Mouse (Mus musculus): Measurements from ENCODE around the gene Atp5c1.
A peak's percentile ranks its signal among the peaks of the same experiment; 100 is the strongest.

Atp5c1 gene

DNA sequence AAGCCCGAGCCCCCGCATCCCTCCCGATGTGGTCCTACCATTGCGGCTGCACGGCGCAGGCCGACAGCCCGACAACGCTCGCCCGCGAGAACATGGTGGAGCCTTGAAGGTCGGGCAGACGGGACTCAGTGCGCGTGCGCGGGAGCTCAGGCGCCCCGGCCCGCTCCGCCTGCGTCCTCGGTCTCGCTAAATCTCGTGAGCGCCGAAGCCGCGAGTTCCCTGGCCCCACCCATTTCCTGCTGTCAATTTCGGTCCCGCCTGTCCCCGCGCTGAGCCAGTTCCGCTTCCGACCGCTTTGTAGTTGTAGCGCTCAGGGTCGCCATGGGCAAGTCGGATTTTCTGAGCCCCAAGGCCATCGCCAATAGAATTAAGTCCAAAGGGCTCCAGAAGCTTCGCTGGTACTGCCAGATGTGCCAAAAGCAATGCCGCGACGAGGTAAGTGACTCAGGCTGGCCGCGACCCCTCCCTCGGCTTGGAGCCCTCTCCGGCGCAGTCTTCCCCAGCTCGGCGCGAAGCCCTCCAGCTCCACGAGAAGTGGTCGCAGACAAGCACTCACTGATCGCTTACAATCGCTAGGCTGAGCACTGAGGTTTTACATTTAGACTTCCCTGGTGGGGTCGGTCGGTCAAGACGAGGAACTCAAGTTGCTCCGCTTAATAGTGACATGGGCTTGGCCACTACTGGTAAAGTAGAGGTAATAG lies at the start of gene Atp5c1, which contains the start of gene Kin:
Gene Atp5c1, minus strand, starts transcription at position 201 of the 701 bp plus-strand sequence.
Gene Kin, plus strand, starts transcription at position 284 of the 701 bp plus-strand sequence.
- DNase-seq (ENCODE audit: low read depth, low spot score) = peak; percentile 98

DNA sequence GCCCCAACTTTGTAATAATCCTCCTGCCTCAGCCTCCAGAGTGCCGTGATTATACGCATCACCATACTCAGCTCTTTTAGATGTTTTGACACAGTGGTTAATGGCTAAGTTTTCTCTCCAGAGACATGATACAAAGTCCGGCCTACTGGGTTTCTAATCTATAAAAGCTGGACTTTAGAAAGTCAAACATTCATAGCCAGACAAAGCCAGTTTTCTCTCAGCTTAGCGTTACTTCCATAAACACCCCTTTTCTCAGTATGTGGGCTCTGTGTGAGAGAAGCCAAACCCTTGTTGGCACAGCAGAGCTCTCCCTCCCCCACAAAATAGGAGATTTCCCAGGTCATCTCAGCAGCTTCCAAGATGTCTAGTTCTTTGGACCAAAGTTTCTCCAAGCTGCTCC lies 48.3 kb upstream of the Atp5c1 start:
- DNase-seq (ENCODE audit: low read depth, low spot score) = no peak

DNA sequence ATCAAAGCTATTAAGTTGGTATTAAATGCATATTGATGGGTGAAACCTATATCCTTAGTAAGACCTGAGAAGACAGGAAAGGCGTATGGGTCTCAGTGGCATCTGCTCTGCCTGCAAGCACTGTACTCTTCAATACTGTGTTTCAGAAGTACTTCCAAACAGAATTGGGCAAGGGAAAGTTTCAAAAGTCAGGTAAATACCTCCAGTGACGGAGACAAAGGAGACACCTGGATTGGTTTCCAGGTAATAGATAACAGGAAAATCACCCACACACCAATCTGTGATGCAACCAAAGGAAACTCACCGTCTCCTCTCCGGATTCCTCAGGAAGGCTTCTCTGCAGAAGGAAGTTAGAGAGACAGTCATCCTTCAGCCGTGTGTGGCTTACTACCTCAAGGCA lies 47.2 kb upstream of the Atp5c1 start:
- no peak for DNase-seq (ENCODE audit: low read depth, low spot score)

DNA sequence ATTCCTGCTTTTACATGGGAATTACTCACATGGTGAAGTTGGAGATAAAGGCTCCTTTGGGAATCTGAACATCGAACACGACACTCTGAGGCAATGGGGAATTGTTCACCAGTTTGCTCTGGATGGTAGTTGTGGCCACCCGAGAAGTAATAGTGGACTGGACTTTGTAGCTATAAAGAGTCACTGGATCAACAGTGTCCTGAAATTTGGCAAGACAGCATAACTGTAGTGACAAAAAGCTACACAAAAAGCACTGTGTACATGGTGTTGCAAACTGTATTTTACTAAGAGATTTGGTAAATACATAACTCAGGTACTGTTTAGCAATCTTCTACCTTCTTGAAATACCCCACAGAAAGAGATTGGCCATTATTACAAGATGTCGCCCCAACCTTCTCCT lies 45.8 kb upstream of the Atp5c1 start:
- no peak for DNase-seq (ENCODE audit: low read depth, low spot score)

DNA sequence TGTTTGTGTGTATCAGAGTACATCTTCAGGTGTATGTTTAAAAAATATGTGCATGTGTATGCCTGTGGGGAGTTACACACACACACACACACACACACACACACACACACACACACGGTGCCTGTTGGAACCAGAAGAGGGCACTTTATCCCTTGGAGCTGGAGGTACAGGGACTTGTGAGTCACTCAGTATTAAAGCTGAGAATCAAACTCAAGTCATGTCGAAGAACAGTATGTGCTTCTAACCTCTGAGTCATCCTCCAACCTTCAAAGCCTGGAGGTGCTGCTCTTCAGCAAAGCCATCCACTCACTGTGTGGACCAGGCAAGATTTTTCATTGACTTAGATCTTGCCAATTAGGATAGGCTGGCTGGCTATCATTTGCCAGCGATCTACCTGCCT lies 41.5 kb upstream of the Atp5c1 start:
- no peak for DNase-seq (ENCODE audit: low read depth, low spot score)

DNA sequence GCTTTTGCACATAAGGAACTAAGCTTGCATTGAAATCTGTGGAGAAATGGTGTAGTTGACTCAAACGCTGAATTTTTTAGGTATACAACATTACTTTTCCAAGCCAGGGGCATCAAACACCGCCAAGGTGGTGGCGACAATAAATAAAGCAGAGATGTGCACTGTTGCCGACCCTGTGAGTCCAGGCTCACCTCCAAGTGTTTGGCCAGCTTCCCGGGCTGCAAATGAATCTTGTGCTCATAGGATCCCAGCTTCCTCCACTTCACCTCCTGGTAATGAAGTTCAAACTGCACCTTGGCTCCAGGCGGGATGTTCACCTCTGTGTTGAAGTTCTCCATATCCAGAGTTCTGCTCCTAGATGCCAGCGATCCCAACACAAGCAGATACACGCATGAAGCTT lies 39.0 kb upstream of the Atp5c1 start:
- DNase-seq (ENCODE audit: low read depth, low spot score) = no peak

DNA sequence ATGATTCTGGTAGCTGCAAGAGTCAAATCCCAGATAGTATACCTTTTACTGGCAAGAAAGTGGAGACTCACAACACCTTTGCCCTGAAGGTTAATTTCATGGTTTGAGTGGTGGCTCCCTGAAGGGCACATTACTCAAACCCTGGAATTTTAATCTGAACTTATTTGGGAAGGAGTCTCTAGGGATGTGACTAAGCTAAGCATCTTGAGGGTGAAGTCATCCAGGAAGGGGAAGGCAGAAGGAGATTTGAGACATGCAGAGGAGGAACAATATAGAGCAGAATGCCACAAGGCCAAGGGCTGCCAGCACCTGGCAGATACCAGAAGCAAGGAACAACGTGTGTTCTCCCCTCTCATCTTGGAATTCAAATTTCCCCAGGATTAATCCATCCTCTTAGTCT lies 38.4 kb upstream of the Atp5c1 start:
- no peak for DNase-seq (ENCODE audit: low read depth, low spot score)

DNA sequence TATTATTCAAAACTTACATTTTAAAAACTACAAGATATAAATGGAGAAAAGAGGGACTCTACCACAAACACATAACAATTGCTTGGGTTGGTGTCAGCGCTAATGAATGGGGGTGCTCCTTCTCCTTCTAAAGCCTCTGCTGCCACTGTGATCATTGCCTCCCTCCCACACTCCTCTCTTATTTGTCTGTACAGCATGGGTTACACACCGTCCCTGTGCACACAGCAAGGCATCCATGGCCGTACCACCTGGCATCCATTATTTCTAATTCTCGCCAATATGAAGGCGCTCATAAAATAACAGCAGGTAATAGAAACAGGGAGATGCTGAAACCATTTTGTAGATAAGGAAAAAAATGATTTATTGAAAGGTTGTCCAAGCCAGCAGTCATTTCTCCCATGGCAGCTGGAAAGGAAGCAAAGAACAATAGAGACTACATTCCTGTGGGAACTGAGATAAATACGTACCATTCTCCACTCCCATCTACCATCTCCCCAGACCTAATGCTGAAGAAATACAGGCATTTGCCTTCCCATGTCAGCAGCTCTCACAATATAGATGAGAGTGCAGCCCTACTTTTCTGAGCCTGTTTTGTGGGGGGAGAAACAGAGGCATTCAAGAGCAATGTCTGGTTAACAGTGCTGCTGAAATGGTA lies 28.4 kb upstream of the Atp5c1 start:
- DNase-seq (ENCODE audit: low read depth, low spot score) = no peak

DNA sequence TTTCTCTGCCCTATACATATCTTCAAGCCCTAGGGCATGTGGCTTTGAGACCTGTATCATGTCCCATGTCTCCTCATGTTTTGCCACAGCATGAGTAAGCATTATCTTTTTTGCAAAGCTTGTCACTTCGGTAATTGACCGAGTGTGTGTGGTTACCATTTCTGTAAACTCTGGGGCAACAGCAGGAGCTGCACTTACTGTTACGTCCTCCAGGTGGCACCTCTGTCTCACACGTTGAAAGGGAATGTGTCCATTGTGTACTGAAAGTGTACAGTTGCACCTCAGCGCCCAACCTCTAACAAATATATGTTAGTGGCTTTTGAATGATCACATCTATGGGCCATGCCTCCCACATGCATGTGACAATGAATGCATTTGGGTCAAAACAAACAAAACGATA lies 20.9 kb upstream of the Atp5c1 start:
- peak; percentile 45 for DNase-seq (ENCODE audit: low read depth, low spot score)

DNA sequence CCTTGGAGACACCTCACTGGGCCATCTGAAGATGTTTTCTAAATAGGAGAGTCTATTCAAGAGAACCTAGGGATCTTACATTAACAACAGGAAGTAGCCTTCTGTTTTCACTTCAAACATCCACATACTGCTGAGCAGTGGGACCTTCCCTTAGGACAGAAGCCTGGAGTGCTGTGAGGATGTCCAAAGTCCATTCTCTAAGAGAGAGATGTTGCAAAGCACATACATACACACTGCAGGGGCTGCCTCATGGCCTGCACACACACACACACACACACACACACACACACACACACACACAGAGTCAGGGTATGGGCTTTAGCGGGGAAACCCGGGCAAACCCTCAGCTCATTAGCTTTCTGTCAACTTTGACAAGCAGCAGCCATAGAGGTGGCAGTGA lies 20.2 kb upstream of the Atp5c1 start:
- DNase-seq (ENCODE audit: low read depth, low spot score) = no peak

DNA sequence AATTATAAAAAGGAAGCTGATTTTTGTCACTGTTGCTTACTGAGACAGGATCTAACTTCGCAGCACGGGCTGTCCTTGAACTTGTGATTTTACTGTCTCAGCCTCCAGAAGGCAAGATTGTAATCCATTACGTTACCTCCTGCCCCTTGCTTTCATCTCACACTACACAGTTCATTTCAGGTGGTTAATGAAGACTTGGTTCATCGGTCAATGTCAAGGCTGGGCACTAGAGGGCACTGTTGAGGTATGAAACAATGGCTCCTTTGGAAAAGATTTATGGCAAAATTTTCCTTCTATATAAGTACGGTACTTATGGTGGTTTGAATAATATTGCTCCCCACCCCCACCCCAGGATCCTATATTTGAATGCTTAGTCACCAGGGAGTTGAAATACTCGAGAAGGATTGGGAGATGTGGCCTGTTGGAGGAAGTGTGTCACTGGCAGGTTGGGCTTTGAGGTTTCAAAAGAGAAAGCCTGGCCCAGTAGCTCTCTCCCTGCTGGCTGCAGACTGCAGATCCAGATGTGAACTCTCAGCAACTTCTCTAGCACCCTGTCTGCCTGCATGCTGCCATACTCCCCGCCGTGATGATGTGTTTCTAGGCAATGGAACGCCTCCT lies 18.4 kb upstream of the Atp5c1 start:
- peak; percentile 61 for DNase-seq (ENCODE audit: low read depth, low spot score)

DNA sequence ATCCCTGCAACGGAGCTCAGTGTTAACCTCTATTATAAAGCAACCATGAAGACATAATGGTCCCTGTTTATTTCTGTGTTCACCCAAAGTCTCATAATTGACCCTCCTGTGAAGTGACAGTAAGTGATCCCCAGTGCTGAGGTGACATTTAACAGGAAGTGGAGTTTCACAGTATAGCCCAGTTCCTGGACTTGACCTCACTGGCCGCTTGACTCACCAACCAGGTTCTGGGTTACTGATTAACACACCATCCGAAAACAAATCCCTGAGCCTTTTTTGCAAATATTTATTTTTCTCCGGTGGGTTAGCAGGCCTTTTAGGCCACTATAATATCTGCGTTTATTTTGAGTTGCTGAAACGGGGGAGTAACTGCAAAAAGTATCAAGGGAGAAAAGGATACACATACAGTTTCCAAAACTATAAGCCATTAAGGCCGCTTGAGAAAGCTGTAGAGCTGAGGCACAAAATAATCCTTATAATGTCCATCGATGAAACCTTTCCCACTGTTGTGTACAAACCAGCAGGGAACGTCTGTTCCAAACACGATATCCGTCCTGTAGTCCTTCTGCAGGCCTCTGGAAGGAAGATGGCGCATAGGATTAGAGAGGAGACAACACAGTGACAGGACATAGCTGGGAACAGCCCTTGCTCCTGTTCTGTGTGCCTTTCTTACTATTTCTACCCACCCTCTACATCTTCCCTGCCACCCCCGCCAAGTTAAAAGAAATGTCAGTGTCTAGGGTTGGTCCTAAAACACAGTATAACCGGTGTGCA lies 14.2 kb upstream of the Atp5c1 start:
- DNase-seq (ENCODE audit: low read depth, low spot score) = no peak

DNA sequence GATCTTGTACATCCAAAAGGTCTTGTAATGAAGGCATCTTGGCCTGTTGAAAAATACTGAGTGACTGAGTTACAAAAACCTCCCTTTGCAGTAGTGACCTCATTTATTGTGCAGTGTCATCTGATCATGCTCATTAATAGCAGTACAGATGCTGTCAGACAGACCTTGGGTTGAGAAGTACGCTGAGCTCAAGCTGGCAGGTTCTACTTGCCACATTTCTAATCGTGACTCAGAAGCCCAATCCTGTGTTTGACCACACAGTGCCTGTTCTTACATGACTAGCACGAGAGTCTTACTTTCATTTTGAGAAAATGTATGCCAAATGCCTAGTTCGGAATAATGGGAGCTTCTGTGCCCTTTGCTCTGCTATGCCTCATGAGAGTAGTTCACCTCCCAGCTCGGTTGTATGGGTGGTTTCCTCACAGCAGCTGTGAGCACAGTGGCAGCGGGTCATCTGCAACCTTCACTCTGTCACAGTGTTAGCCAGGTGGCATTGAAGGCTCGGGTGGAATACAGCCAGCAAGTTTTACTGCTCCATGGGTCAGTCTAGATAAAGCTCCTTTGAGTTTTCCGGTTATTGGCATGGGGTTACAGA lies 7.0 kb upstream of the Atp5c1 start:
- no peak for DNase-seq (ENCODE audit: low read depth, low spot score)

DNA sequence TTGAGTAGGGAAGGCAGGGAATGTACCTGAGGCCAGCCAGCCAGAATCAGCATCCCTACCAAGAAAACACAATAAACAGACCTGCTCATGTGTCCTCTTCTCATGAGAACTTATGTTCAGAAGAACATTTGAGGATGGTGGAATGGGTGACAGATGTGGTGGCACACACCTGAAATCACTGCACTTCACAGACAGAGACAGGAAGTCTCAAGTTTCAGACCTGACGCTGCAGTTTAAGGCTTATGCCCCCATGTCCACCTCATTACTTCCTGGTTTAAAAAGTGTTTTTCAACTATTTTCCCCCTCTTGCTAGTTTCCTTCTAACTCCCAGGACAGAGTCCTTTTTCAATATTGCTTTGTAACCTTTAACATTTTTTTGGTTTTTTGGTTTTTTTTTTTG lies 2.4 kb upstream of the Atp5c1 start:
- no peak for DNase-seq (ENCODE audit: low read depth, low spot score)

DNA sequence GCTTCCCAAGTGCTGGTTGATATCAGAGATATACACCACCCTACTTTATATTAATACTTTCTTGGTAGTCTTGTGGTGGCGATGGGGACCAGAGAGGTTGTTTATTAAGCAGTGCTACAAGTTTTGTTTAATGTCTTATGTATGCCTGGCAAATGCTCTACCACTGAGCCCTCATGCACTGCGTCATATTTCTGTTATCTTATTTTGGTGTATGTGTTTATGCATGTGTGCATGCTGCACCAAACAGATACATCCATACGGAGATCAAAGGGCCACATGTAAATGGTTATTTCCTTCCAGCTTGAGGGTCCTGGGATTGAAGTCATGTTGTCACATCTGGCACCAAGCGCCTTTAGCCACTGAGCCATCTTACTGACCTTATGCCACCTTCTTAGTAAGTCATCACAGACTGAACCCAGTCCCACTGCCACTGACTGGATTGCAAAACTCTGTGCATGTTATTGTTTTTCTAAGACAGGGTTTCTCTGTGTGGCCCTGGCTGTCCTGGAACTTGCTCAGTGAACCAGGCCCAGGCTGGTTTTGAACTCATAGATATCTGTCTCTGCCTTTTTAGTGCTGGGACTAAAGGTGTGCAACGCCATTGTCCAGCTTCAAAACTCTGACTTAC lies 1.3 kb upstream of the Atp5c1 start:
- DNase-seq (ENCODE audit: low read depth, low spot score) = no peak

DNA sequence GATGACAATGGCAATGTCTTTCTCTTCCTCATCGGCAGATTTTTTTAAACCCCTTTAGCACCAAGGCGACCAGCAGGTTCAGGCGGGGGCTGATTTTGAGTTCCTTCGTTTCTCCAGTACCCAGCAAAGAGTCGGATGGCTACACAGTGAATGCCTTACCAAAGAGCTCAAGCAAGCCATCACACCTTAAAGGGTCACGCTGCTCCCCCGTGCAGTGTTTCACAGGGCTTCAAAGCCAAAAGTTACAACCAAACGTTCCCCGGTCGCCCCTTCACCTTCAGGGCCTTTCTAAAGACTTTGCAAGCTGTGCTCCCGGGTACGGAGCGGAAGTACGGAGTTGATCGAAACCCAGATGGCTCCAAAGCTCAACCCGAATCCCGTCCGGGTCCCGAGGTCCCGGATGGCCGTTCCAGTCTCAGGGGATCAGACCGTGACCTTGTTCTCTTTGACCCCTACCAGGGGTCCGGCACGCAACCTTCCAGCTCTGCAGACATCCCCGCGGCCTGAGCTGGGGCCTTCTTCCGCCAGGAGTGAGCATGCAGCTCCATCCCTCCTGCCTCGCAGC lies 483 bp downstream of the Atp5c1 start:
- DNase-seq (ENCODE audit: low read depth, low spot score) = no peak

DNA sequence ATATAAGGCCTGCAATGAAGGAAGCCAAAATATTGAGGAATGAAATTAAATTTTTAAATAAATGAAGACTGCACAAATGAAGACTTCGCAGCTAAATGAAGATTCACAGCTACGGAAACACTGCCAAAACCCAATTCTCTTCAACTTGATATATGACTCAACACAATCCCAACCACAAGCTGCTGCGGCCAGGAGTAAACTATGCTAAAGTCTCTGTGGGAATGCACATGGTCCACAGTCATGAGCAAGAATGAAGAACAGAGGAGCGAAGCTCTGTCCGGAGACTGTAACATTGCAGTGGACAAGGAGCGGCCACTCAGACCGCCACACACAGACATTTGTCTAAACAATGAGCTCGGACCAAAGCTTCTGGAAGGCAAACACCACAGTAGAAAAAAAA lies 3.6 kb downstream of the Atp5c1 start:
- DNase-seq (ENCODE audit: low read depth, low spot score) = no peak

DNA sequence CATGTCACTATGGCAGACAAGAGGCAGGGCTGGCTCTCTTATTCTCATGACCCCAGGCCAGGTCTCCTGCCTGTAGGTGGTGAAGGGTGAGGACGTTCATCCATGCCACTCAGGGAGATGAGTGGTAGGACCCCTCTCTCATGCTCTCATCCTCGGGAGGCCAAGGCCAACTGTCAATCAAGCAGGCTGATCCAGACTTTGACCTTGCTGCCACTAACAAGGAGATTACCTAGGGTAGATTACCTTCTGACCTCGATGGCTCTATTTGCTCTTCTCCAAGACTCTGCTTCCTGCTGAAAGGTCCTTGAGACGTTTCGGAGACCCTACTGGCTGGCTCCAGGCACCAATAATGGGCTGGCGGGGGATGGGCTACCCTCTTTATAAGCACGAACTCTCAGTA lies 5.8 kb downstream of the Atp5c1 start:
- DNase-seq (ENCODE audit: low read depth, low spot score) = no peak

DNA sequence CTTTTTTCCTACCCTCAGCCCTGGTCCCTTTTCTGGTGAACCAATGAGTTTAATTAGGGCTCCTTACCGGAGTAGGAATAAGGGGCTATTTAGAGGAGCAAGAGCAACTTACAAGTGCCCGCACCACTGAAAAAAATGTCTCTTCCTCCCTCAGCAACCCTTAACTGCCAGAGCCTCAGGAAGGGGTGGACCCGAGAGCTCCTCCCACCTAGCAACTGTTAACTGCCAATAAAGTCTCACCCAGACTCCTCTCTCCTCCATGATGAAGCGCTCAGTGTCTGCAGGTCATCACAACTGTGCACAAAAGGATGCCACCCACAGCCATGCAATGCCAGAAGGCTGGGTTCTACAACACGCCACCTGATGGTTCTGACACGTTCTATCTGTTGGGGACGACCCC lies 8.6 kb downstream of the Atp5c1 start:
- DNase-seq (ENCODE audit: low read depth, low spot score) = no peak

DNA sequence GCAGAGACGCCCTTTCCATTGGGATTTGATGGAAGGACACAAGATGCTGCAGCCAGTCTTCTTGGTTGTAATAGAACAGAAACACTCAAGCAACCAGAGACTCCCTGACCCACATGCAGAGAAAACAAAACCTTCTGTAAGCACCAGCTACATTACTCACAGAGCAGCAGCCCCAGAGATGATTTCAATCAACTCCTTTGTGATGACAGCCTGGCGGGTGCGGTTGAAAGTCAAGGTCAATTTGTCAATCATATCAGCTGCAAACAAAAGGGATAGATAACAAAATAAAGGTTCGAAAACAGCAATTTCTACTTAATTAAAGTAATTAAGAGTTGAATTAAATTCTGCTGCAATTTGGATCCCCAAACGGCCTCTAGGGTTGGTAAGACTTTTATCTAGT lies 21.5 kb downstream of the Atp5c1 start:
- DNase-seq (ENCODE audit: low read depth, low spot score) = no peak

DNA sequence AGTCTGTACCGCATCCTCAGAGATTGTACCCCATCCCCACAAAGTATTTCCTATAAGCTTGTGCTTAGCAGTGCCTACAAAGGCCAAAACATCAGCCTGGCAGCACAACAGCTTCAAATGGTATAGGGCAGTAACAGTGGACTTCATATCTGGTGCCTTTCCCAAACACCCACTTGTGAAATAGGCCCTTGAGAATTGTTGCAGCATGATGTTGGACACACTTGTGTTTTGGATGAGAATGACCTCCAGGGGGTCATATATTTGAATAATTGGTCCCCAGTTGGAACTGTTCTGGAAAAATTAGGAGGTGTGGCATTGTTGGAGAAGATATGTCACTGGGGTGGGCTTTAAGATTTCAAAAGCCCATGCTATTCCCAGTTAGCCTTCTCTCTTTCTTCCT lies 28.3 kb downstream of the Atp5c1 start:
- no peak for DNase-seq (ENCODE audit: low read depth, low spot score)

Measured in mesoderm, embryonic 11.5 days (tissue).